Mouse (Mus musculus) monocyte, adult 2 months (primary cell): ENCODE data around the gene Mark1.

Experiments used
- DNase-seq, 2 experiments: peaks; one replicate each; pipeline ENCODE4 v3.0.0; 2022; ENCODE audit warnings: low spot score in 2 of 2, low read depth in 1 of 2

The Mark1 gene

GRCm38 (mm10) chr1:184963121-184963693, 36.2 kb downstream of the Mark1 start:
- no peak for DNase-seq

- no peak for DNase-seq
Observed at GRCm38 (mm10) chr1:184961853-184962252, 37.5 kb downstream of the Mark1 start.

GRCm38 (mm10) chr1:184958818-184959217, 40.6 kb downstream of the Mark1 start:
- no peak for DNase-seq

GRCm38 (mm10) chr1:184958388-184958787, 41.0 kb downstream of the Mark1 start:
- no peak for DNase-seq

GRCm38 (mm10) chr1:184951758-184952157, 47.6 kb downstream of the Mark1 start:
- no peak for DNase-seq

GRCm38 (mm10) chr1:184951057-184951456, 48.3 kb downstream of the Mark1 start:
- DNase-seq = no peak

GRCm38 (mm10) chr1:184938106-184938505, 61.3 kb downstream of the Mark1 start:
- no peak for DNase-seq

- no peak for DNase-seq
Observed at GRCm38 (mm10) chr1:184935980-184936379, 63.4 kb downstream of the Mark1 start.

GRCm38 (mm10) chr1:184935490-184935889, 63.9 kb downstream of the Mark1 start:
- no peak for DNase-seq

GRCm38 (mm10) chr1:184931097-184931496, 68.3 kb downstream of the Mark1 start:
- no peak for DNase-seq

- DNase-seq = no peak
Observed at GRCm38 (mm10) chr1:184928382-184928781, 71.0 kb downstream of the Mark1 start.

- no peak for DNase-seq
Observed at GRCm38 (mm10) chr1:184927911-184928310, 71.5 kb downstream of the Mark1 start.

GRCm38 (mm10) chr1:184922824-184923223, 76.5 kb downstream of the Mark1 start:
- no peak for DNase-seq

GRCm38 (mm10) chr1:184920057-184920456, 79.3 kb downstream of the Mark1 start:
- no peak for DNase-seq

- no peak for DNase-seq
Observed at GRCm38 (mm10) chr1:184918227-184918888, 81.0 kb downstream of the Mark1 start.

GRCm38 (mm10) chr1:184912336-184912735, 87.0 kb downstream of the Mark1 start:
- DNase-seq = no peak

GRCm38 (mm10) chr1:184911861-184912260, 87.5 kb downstream of the Mark1 start:
- no peak for DNase-seq

GRCm38 (mm10) chr1:184908558-184908957, 90.8 kb downstream of the Mark1 start:
- no peak for DNase-seq

- no peak for DNase-seq
Observed at GRCm38 (mm10) chr1:184905904-184906745, 93.2 kb downstream of the Mark1 start.

- DNase-seq = no peak
Observed at GRCm38 (mm10) chr1:184905371-184905770, 94.0 kb downstream of the Mark1 start.

GRCm38 (mm10) chr1:184903697-184904096, 95.7 kb downstream of the Mark1 start:
- DNase-seq = no peak

- DNase-seq = no peak
Observed at GRCm38 (mm10) chr1:184902886-184903285, 96.5 kb downstream of the Mark1 start.
